Mouse (Mus musculus) liver, embryonic 11.5 days (tissue): ENCODE measurements at regions not wholly inside any gene's neighbourhood (a gene's known extent, or its start where the extent isn't known, plus 50 kb on each side); places are given as distances from the start of the nearest gene placed in this dataset.

Source experiments
- ATAC-seq: fragments of 200-750 bp; cut with Nextera tagmentation; replicated peaks from 2 replicates; pipeline ENCODE4 v1.8.0; 2017; ENCODE audit warnings: moderate number of reproducible peaks, mild to moderate bottlenecking, moderate TSS enrichment, moderate library complexity; ENCODE audit not compliant: low FRiP score
- DNase-seq: peaks from one replicate; pipeline ENCODE4 v3.0.0-alpha.2; 2017; ENCODE audit warnings: low spot score
- H3K27ac ChIP-seq: fragments of 300-500 bp; sonication (generic); 2 replicates; pipeline ENCODE4 v1.5.1; 2014; ENCODE audit warnings: mild to moderate bottlenecking, low read depth, low read length, control low read depth
- H3K27me3 ChIP-seq: fragments of 300-500 bp; sonication (generic); replicated peaks from 2 replicates; pipeline ENCODE4 v1.6.1; 2014; ENCODE audit warnings: low read length, mixed read lengths; ENCODE audit not compliant: control insufficient read depth, insufficient read depth
- H3K36me3 ChIP-seq: fragments of 300-500 bp; sonication (generic); 2 replicates; pipeline ENCODE4 v1.6.1; 2014; ENCODE audit warnings: mild to moderate bottlenecking, low read length, moderate library complexity, mixed read lengths; ENCODE audit not compliant: control insufficient read depth, insufficient read depth
- H3K4me1 ChIP-seq: fragments of 300-500 bp; sonication (generic); replicated peaks from 2 replicates; pipeline ENCODE4 v1.6.1; 2014; ENCODE audit warnings: low read length, mixed read lengths; ENCODE audit not compliant: control insufficient read depth, insufficient read depth
- H3K4me2 ChIP-seq: fragments of 300-500 bp; sonication (generic); 2 replicates; pipeline ENCODE4 v1.6.1; 2014; ENCODE audit warnings: mild to moderate bottlenecking, control low read depth, moderate library complexity
- H3K4me3 ChIP-seq: fragments of 300-500 bp; sonication (generic); 2 replicates; pipeline ENCODE4 v1.5.1; 2014; ENCODE audit warnings: low read depth, low read length, control low read depth
- H3K9ac ChIP-seq: fragments of 300-500 bp; sonication (generic); 2 replicates; pipeline ENCODE4 v1.6.1; 2014; ENCODE audit warnings: low read depth, low read length, control low read depth
- H3K9me3 ChIP-seq: fragments of 300-500 bp; sonication (generic); 2 replicates; pipeline ENCODE4 v1.6.1; 2016; ENCODE audit warnings: low read length, inconsistent platforms, mixed read lengths; ENCODE audit not compliant: control insufficient read depth
- WGBS: fragments of 180-500 bp; shearing (Covaris S2); extraction: QIAGEN DNeasy Blood & Tissue Kit; methylation state at CpG from one replicate; pipeline ENCODE4 v1.1.7; 2014; 5-methylcytosine and 5-hydroxymethylcytosine counted together

GRCm38 (mm10) chr6:144940871-144941380 is 135.1 kb downstream of the Bcat1 start:
- no peak overlapping the region for H3K4me2 ChIP-seq
- 80% methylated on average over 14 of the region's 14 CpGs for WGBS
- no peaks in the 10 kb centered on the region for H3K27me3 ChIP-seq
- no peaks in the 10 kb centered on the region for H3K9me3 ChIP-seq
- H3K9ac ChIP-seq, result no peak overlapping the region
- no peak for ATAC-seq
- no peaks in the 10 kb centered on the region for H3K4me1 ChIP-seq
- H3K27ac ChIP-seq, result no peak overlapping the region
- no peaks in the 10 kb centered on the region for H3K36me3 ChIP-seq
- H3K4me3 ChIP-seq, result no peak overlapping the region
- DNase-seq, result no peak

- H3K27me3 ChIP-seq, result no peaks in the 10 kb centered on the region
- no peaks in the 10 kb centered on the region for H3K4me1 ChIP-seq
- DNase-seq (no peak), ATAC-seq (no peak)
- no peak overlapping the region for H3K4me2 ChIP-seq
- H3K9me3 ChIP-seq, result no peaks in the 10 kb centered on the region
- WGBS, result 79% methylated on average over 12 of the region's 12 CpGs
- H3K27ac ChIP-seq, result no peak overlapping the region
- H3K9ac ChIP-seq, result no peak overlapping the region
- no peaks in the 10 kb centered on the region for H3K36me3 ChIP-seq
- no peak overlapping the region for H3K4me3 ChIP-seq
These were observed 137.3 kb downstream of the Bcat1 start for GRCm38 (mm10) chr6:144938613-144939236.

- WGBS, result 79% methylated on average over 7 of the region's 7 CpGs
- Histone ChIP-seq H3K4me3 (no peak overlapping the region), H3K9me3 (peaks cover 4% of the 10 kb centered on the region; the same call in 1 of the 2 replicates), H3K9ac (no peak overlapping the region), H3K27me3 (no peaks in the 10 kb centered on the region), H3K4me2 (no peak overlapping the region), H3K4me1 (no peaks in the 10 kb centered on the region), H3K36me3 (no peaks in the 10 kb centered on the region), H3K27ac (no peak overlapping the region)
- ATAC-seq, result no peak
- no peak for DNase-seq
These were observed 138.8 kb downstream of the Bcat1 start for GRCm38 (mm10) chr6:144937211-144937610.

DNA sequence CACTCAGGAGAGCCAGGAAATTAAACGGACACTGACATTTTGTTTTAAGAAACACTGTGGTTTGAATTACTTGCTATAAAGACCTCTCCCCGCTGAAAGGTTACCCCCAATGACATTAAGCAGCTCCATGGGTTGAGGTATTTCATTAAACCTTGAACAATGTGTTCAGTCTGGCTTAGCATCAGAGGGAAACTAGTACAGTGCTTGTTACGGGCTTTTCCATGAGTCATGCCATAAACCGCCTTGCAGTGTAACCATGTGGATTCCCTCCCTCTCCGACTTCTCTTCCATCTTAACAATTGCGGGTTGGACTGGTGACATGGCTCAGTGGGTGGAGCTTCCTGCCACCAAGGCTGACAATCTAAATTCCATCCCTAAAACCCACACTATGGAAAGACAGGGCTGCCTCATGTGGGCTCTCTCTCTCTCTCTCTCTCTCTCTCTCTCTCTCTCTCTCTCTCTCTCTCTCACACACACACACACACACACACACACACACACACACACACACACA is 142.2 kb downstream of the Bcat1 start:
- Histone ChIP-seq H3K27ac (no peak overlapping the region), H3K27me3 (no peaks in the 10 kb centered on the region), H3K9ac (no peak overlapping the region), H3K36me3 (no peaks in the 10 kb centered on the region), H3K9me3 (peaks cover 4% of the 10 kb centered on the region; the same call in 1 of the 2 replicates), H3K4me1 (no peaks in the 10 kb centered on the region), H3K4me3 (no peak overlapping the region), H3K4me2 (no peak overlapping the region)
- WGBS, result 76% methylated on average over 6 of the region's 6 CpGs
- no peak for DNase-seq
- ATAC-seq, result no peak

- WGBS, result 72% methylated on average over 7 of the region's 7 CpGs
- no peak overlapping the region for H3K4me3 ChIP-seq
These were observed 143.6 kb downstream of the Bcat1 start for GRCm38 (mm10) chr6:144932402-144932801.

GRCm38 (mm10) chr6:144929959-144930358 is 146.0 kb downstream of the Bcat1 start:
- Histone ChIP-seq H3K36me3 (no peaks in the 10 kb centered on the region), H3K9me3 (peaks cover 4% of the 10 kb centered on the region; the same call in 1 of the 2 replicates), H3K27ac (no peak overlapping the region), H3K9ac (no peak overlapping the region), H3K27me3 (no peaks in the 10 kb centered on the region), H3K4me3 (no peak overlapping the region), H3K4me1 (no peaks in the 10 kb centered on the region), H3K4me2 (no peak overlapping the region)
- DNase-seq (no peak), ATAC-seq (no peak)
- 79% methylated on average over 4 of the region's 4 CpGs for WGBS

More at GRCm38 (mm10) chr6:144932402-144932801, 143.6 kb downstream of the Bcat1 start:
- ATAC-seq (no peak), DNase-seq (no peak)
- no peaks in the 10 kb centered on the region for H3K4me1 ChIP-seq
- H3K4me2 ChIP-seq, result no peak overlapping the region
- no peak overlapping the region for H3K27ac ChIP-seq
- no peak overlapping the region for H3K9ac ChIP-seq
- H3K36me3 ChIP-seq, result no peaks in the 10 kb centered on the region
- H3K27me3 ChIP-seq, result no peaks in the 10 kb centered on the region
- peaks cover 4% of the 10 kb centered on the region; the same call in 1 of the 2 replicates for H3K9me3 ChIP-seq

- H3K27ac ChIP-seq, result no peak overlapping the region
- ATAC-seq (no peak), DNase-seq (no peak)
- no peaks in the 10 kb centered on the region for H3K27me3 ChIP-seq
- H3K9ac ChIP-seq, result no peak overlapping the region
- peaks cover 4% of the 10 kb centered on the region; the same call in 1 of the 2 replicates for H3K9me3 ChIP-seq
- WGBS, result 62% methylated on average over 5 of the region's 5 CpGs
- H3K4me1 ChIP-seq, result no peaks in the 10 kb centered on the region
- H3K36me3 ChIP-seq, result no peaks in the 10 kb centered on the region
- no peak overlapping the region for H3K4me3 ChIP-seq
- H3K4me2 ChIP-seq, result no peak overlapping the region
These were observed 146.6 kb downstream of the Bcat1 start for GRCm38 (mm10) chr6:144929262-144929855.

DNA sequence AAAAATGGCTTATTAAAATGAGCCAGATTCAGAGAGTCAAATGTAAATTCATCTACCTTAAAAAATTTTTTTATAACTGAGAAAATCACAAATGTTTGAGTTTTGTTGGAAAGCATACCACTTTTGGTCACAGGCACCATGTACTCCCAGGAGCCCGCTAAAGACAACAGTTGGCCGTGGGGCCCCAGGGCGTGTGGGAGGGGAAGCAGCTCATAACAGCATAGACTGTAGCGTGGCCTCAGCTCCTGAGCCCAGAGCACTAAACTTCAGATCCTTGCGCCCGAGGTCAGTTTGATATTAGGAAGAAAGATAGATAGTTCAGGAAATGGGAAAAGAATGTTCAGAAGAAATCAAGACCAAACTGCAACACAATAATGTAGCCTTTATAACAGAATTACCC is 145.8 kb upstream of the Sox5 start:
- WGBS, result 76% methylated on average over 6 of the region's 6 CpGs
- Histone ChIP-seq H3K36me3 (no peaks in the 10 kb centered on the region), H3K27ac (no peak overlapping the region), H3K9me3 (peaks cover 3% of the 10 kb centered on the region; the same call in 1 of the 2 replicates), H3K4me3 (no peak overlapping the region), H3K4me1 (no peaks in the 10 kb centered on the region), H3K4me2 (no peak overlapping the region), H3K27me3 (no peaks in the 10 kb centered on the region), H3K9ac (no peak overlapping the region)
- no peak for ATAC-seq
- DNase-seq, result no peak

GRCm38 (mm10) chr6:144922762-144923161 is 141.0 kb upstream of the Sox5 start:
- DNase-seq (no peak), ATAC-seq (no peak)
- Histone ChIP-seq H3K4me1 (no peaks in the 10 kb centered on the region), H3K36me3 (no peaks in the 10 kb centered on the region), H3K9ac (no peak overlapping the region), H3K4me2 (no peak overlapping the region), H3K4me3 (no peak overlapping the region), H3K27me3 (no peaks in the 10 kb centered on the region), H3K27ac (no peak overlapping the region), H3K9me3 (no peaks in the 10 kb centered on the region)
- 76% methylated on average over 3 of the region's 3 CpGs for WGBS
